Mouse (Mus musculus) MEL (cell line): ENCODE measurements around the gene Lin54. TPM values are rescaled to one million over a fixed set of nuclear protein-coding genes. Genes with fewer than 3 reads are reported as not detected.

Experiments used
- DNase-seq: peaks from one replicate; pipeline ENCODE4 v3.0.0; 2011; ENCODE audit warnings: low read depth, low spot score
- H3K27ac ChIP-seq: 2 replicates; pipeline ENCODE4 v1.5.1; 2012; ENCODE audit warnings: low read depth, mild to moderate bottlenecking, control low read depth, low read length, moderate library complexity; ENCODE audit not compliant: control insufficient read depth
- H3K27me3 ChIP-seq, 2 experiments: fragments of 150-350 bp in 1 of 2; sonication (generic) in 1 of 2; 2 replicates each; pipeline ENCODE4 v1.6.1; 2012; ENCODE audit warnings: low read length in 2 of 2, mild to moderate bottlenecking in 2 of 2, improper control_type of control experiment in 1 of 2, moderate library complexity in 1 of 2; ENCODE audit not compliant: insufficient read depth in 2 of 2, control insufficient read depth in 1 of 2
- H3K36me3 ChIP-seq, 2 experiments: 2 replicates each; pipeline ENCODE4 v1.6.1; 2012 to 2014; ENCODE audit warnings: low read length in 2 of 2, improper control_type of control experiment in 1 of 2, inconsistent platforms in 1 of 2, mild to moderate bottlenecking in 1 of 2; ENCODE audit not compliant: insufficient read depth in 2 of 2, control insufficient read depth in 1 of 2
- H3K4me1 ChIP-seq, 2 experiments: fragments of 150-350 bp in 1 of 2; sonication (generic) in 1 of 2; 2 replicates each; pipeline ENCODE4 v1.6.1; 2012; ENCODE audit warnings: low read length in 2 of 2, improper control_type of control experiment in 1 of 2, mild to moderate bottlenecking in 1 of 2; ENCODE audit not compliant: insufficient read depth in 2 of 2, control insufficient read depth in 1 of 2
- H3K4me3 ChIP-seq, 2 experiments: fragments of 150-350 bp in 1 of 2; sonication (generic) in 1 of 2; 2 replicates each; pipeline ENCODE4 v1.5.1; 2012; ENCODE audit warnings: low read depth in 2 of 2, low read length in 2 of 2, mild to moderate bottlenecking in 2 of 2, moderate library complexity in 2 of 2, control low read depth in 1 of 2, improper control_type of control experiment in 1 of 2; ENCODE audit not compliant: control insufficient read depth in 1 of 2, insufficient read depth in 1 of 2
- H3K79me2 ChIP-seq: 2 replicates; pipeline ENCODE4 v1.6.1; 2012; ENCODE audit warnings: mild to moderate bottlenecking, low read length, moderate library complexity; ENCODE audit not compliant: control insufficient read depth, poor library complexity, insufficient read depth
- H3K9ac ChIP-seq: 2 replicates; pipeline ENCODE4 v1.6.1; 2012; ENCODE audit warnings: low read depth, mild to moderate bottlenecking, control low read depth, low read length, moderate library complexity; ENCODE audit not compliant: control insufficient read depth, poor library complexity, severe bottlenecking
- H3K9me3 ChIP-seq: fragments of 150-350 bp; sonication (generic); replicated peaks from 2 replicates; pipeline ENCODE4 v1.6.1; 2012; ENCODE audit warnings: mild to moderate bottlenecking, low read length, improper control_type of control experiment, moderate library complexity; ENCODE audit not compliant: insufficient read depth
- BHLHE40 ChIP-seq: IDR thresholded peaks from 2 replicates; pipeline ENCODE4 v1.6.1; 2012; ENCODE audit warnings: low read depth, mild to moderate bottlenecking, inconsistent platforms, low read length, improper control_type of control experiment, borderline replicate concordance
- CHD1 ChIP-seq: IDR thresholded peaks from 2 replicates; pipeline ENCODE4 v1.6.1; 2012; ENCODE audit warnings: low read depth, mild to moderate bottlenecking, inconsistent platforms, low read length, improper control_type of control experiment
- CHD2 ChIP-seq: IDR thresholded peaks from 2 replicates; pipeline ENCODE4 v1.6.1; 2011; ENCODE audit warnings: low read length, improper control_type of control experiment
- E2F4 ChIP-seq: IDR thresholded peaks from 2 replicates; pipeline ENCODE4 v1.6.1; 2011; ENCODE audit warnings: low read depth, low read length, improper control_type of control experiment, borderline replicate concordance
- ELF1 ChIP-seq: IDR thresholded peaks from 2 replicates; pipeline ENCODE4 v1.6.1; 2014; ENCODE audit warnings: low read depth, mild to moderate bottlenecking, inconsistent platforms, low read length, improper control_type of control experiment, moderate library complexity
- EP300 ChIP-seq, 2 experiments: IDR thresholded peaks; 2 replicates each; pipeline ENCODE4 v1.6.1; 2011; ENCODE audit warnings: improper control_type of control experiment in 2 of 2, low read length in 2 of 2, low read depth in 1 of 2, mild to moderate bottlenecking in 1 of 2
- ETS1 ChIP-seq: IDR thresholded peaks from 2 replicates; pipeline ENCODE4 v1.6.1; 2012; ENCODE audit warnings: low read depth, mild to moderate bottlenecking, inconsistent platforms, low read length, improper control_type of control experiment, moderate library complexity
- GABPA ChIP-seq: IDR thresholded peaks from 2 replicates; pipeline ENCODE4 v1.6.1; 2012; ENCODE audit warnings: low read depth, mild to moderate bottlenecking, inconsistent platforms, low read length, improper control_type of control experiment, moderate library complexity
- GATA1 ChIP-seq: IDR thresholded peaks from 2 replicates; pipeline ENCODE4 v1.6.1; 2011; ENCODE audit warnings: low read depth, low read length, improper control_type of control experiment
- JUND ChIP-seq: IDR thresholded peaks from 2 replicates; pipeline ENCODE4 v1.6.1; 2011; ENCODE audit warnings: low read depth, mild to moderate bottlenecking, improper control_type of control experiment, low read length
- KAT2A ChIP-seq: conservative IDR thresholded peaks from 2 replicates; pipeline ENCODE4 v1.6.1; 2012; ENCODE audit warnings: low read depth, low read length, improper control_type of control experiment, inconsistent platforms
- MAFK ChIP-seq: IDR thresholded peaks from 2 replicates; pipeline ENCODE4 v1.6.1; 2011; ENCODE audit warnings: low read depth, mild to moderate bottlenecking, low read length, improper control_type of control experiment, borderline replicate concordance
- MAX ChIP-seq: IDR thresholded peaks from 2 replicates; pipeline ENCODE4 v1.6.1; 2011; ENCODE audit warnings: low read length, improper control_type of control experiment
- MAZ ChIP-seq: IDR thresholded peaks from 2 replicates; pipeline ENCODE4 v1.6.1; 2012; ENCODE audit warnings: low read depth, mild to moderate bottlenecking, inconsistent platforms, low read length, improper control_type of control experiment
- MEF2A ChIP-seq: IDR thresholded peaks from 2 replicates; pipeline ENCODE4 v1.6.1; 2014; ENCODE audit warnings: low read depth, mild to moderate bottlenecking, inconsistent platforms, low read length, improper control_type of control experiment; ENCODE audit not compliant: poor library complexity, insufficient replicate concordance, severe bottlenecking; ENCODE audit errors: extremely low read depth
- MXI1 ChIP-seq: IDR thresholded peaks from 2 replicates; pipeline ENCODE4 v1.6.1; 2011; ENCODE audit warnings: mild to moderate bottlenecking, low read depth, low read length, improper control_type of control experiment
- MYB ChIP-seq: IDR thresholded peaks from 2 replicates; pipeline ENCODE4 v1.6.1; 2011; ENCODE audit warnings: mild to moderate bottlenecking, low read depth, low read length, improper control_type of control experiment
- MYC ChIP-seq: IDR thresholded peaks from 2 replicates; pipeline ENCODE4 v1.6.1; 2011; ENCODE audit warnings: low read depth, mild to moderate bottlenecking, low read length, improper control_type of control experiment, moderate library complexity
- NELFE ChIP-seq: IDR thresholded peaks from 2 replicates; pipeline ENCODE4 v1.6.1; 2011; ENCODE audit warnings: low read depth, low read length, improper control_type of control experiment
- NRF1 ChIP-seq: IDR thresholded peaks from 2 replicates; pipeline ENCODE4 v1.6.1; 2014; ENCODE audit warnings: low read depth, mild to moderate bottlenecking, inconsistent platforms, low read length, improper control_type of control experiment, moderate library complexity; ENCODE audit not compliant: poor library complexity, insufficient read depth, severe bottlenecking
- POLR2A ChIP-seq, 2 experiments: IDR thresholded peaks; 2 replicates each; pipeline ENCODE4 v1.6.1; 2011 to 2012; ENCODE audit warnings: low read length in 2 of 2, mild to moderate bottlenecking in 2 of 2, control low read depth in 1 of 2, improper control_type of control experiment in 1 of 2, low read depth in 1 of 2, moderate library complexity in 1 of 2; ENCODE audit not compliant: control insufficient read depth in 1 of 2, insufficient read depth in 1 of 2, poor library complexity in 1 of 2
- POLR2AphosphoS2 ChIP-seq: IDR thresholded peaks from 2 replicates; pipeline ENCODE4 v1.6.1; 2011; ENCODE audit warnings: low read length, improper control_type of control experiment
- POLR2AphosphoS5 ChIP-seq: IDR thresholded peaks from 2 replicates; pipeline ENCODE4 v1.6.1; 2012; ENCODE audit warnings: low read depth, borderline replicate concordance, mild to moderate bottlenecking, inconsistent platforms, low read length, moderate library complexity, mixed read lengths
- RAD21 ChIP-seq: IDR thresholded peaks from 2 replicates; pipeline ENCODE4 v1.6.1; 2011; ENCODE audit warnings: mild to moderate bottlenecking, low read depth, low read length, improper control_type of control experiment
- RCOR1 ChIP-seq: IDR thresholded peaks from 2 replicates; pipeline ENCODE4 v1.6.1; 2012; ENCODE audit warnings: low read depth, mild to moderate bottlenecking, inconsistent platforms, low read length, improper control_type of control experiment
- SIN3A ChIP-seq: IDR thresholded peaks from 2 replicates; pipeline ENCODE4 v1.6.1; 2012; ENCODE audit warnings: low read length, improper control_type of control experiment, inconsistent platforms
- SMC3 ChIP-seq: IDR thresholded peaks from 2 replicates; pipeline ENCODE4 v1.6.1; 2011; ENCODE audit warnings: low read depth, low read length, improper control_type of control experiment
- TAL1 ChIP-seq: IDR thresholded peaks from 2 replicates; pipeline ENCODE4 v1.6.1; 2012; ENCODE audit warnings: mild to moderate bottlenecking, inconsistent platforms, low read length, moderate library complexity, mixed read lengths
- TBP ChIP-seq: IDR thresholded peaks from 2 replicates; pipeline ENCODE4 v1.8.0; 2011; ENCODE audit warnings: low read depth, low read length, improper control_type of control experiment
- TCF12 ChIP-seq: IDR thresholded peaks from 2 replicates; pipeline ENCODE4 v1.6.1; 2014; ENCODE audit warnings: low read depth, mild to moderate bottlenecking, inconsistent platforms, low read length, improper control_type of control experiment, moderate library complexity
- UBTF ChIP-seq: IDR thresholded peaks from 2 replicates; pipeline ENCODE4 v1.6.1; 2012; ENCODE audit warnings: low read depth, mild to moderate bottlenecking, inconsistent platforms, low read length, improper control_type of control experiment, moderate library complexity, borderline replicate concordance; ENCODE audit not compliant: insufficient read depth
- USF1 ChIP-seq: IDR thresholded peaks from 2 replicates; pipeline ENCODE4 v1.6.1; 2014; ENCODE audit warnings: low read depth, mild to moderate bottlenecking, inconsistent platforms, low read length, improper control_type of control experiment, moderate library complexity
- USF2 ChIP-seq, 2 experiments: IDR thresholded peaks; 2 replicates each; pipeline ENCODE4 v1.6.1; 2011 to 2012; ENCODE audit warnings: improper control_type of control experiment in 2 of 2, low read length in 2 of 2, borderline replicate concordance in 1 of 2, inconsistent platforms in 1 of 2, low read depth in 1 of 2, mild to moderate bottlenecking in 1 of 2; ENCODE audit not compliant: insufficient read depth in 1 of 2
- ZC3H11A ChIP-seq: IDR thresholded peaks from 2 replicates; pipeline ENCODE4 v1.6.1; 2012; ENCODE audit warnings: low read depth, mild to moderate bottlenecking, inconsistent platforms, low read length, improper control_type of control experiment
- ZKSCAN1 ChIP-seq: IDR thresholded peaks from 2 replicates; pipeline ENCODE4 v1.6.1; 2012; ENCODE audit warnings: low read depth, mild to moderate bottlenecking, inconsistent platforms, low read length, improper control_type of control experiment, moderate library complexity
- ZMIZ1 ChIP-seq: IDR thresholded peaks from 2 replicates; pipeline ENCODE4 v1.6.1; 2012; ENCODE audit warnings: low read depth, mild to moderate bottlenecking, inconsistent platforms, low read length, improper control_type of control experiment, moderate library complexity
- polyA plus RNA-seq, 2 experiments: library from polyadenylated mRNA; stranded (reverse) in 1 of 2; unstranded in 1 of 2; fragments of >175 nt in 1 of 2; fragments of >200 nt in 1 of 2; gene quantifications; 2 replicates each; pipeline versions ENCODE4 v1.2.1 to v1.2.4; 2012; ENCODE audit warnings: low replicate concordance in 2 of 2, low read depth in 1 of 2; ENCODE audit not compliant: insufficient read length in 2 of 2, insufficient read depth in 1 of 2, missing spikeins in 1 of 2
- total RNA-seq: library from RNA; depleted of rRNA; stranded (reverse); fragments of 300-350 nt; gene quantifications from 2 replicates; pipeline ENCODE4 v1.2.3, GENCODE M21; 2012; rRNA removed

The Lin54 gene
- 14.1 and 14.4 TPM in 2 replicates for total RNA-seq
- 10 to 100 TPM in 1 of 2 experiments, not detected in 1; 16.0 TPM for polyA plus RNA-seq

GRCm38 (mm10) chr5:100500458-100500961, at the start of gene Lin54:
Gene Lin54, minus strand, starts transcription at chr5:100500639.
- H3K27me3 ChIP-seq: no peaks in the 10 kb centered on the region
- peak within 1 kb of the TSS; percentile 68 to 99 for H3K4me3 ChIP-seq
- H3K9ac ChIP-seq: peak within 1 kb of the TSS; percentile 72
- peaks cover 0 to 21% of the 10 kb centered on the region in 2 experiments; a peak in 2 of 4 replicates for H3K36me3 ChIP-seq
- peak; percentile 95 for DNase-seq
- peak within 1 kb of the TSS; percentile 57 for H3K27ac ChIP-seq
- peaks cover 33% of the 10 kb centered on the region for H3K79me2 ChIP-seq
- H3K9me3 ChIP-seq: no peaks in the 10 kb centered on the region
- H3K4me1 ChIP-seq: peaks cover 4 to 8% of the 10 kb centered on the region in 2 experiments; a peak in 3 of 4 replicates
- peak; percentile 58 for TF ChIP-seq RCOR1
- TF ChIP-seq USF1: peak; percentile 91
- TF ChIP-seq TCF12: peak; percentile 32; the same call in 1 of the 2 replicates
- TF ChIP-seq ZMIZ1: peak; percentile 25; the same call in 1 of the 2 replicates
- no peak for TF ChIP-seq POLR2AphosphoS2
- no peak for TF ChIP-seq POLR2AphosphoS5
- TF ChIP-seq ETS1: peak; percentile 50; the same call in 1 of the 2 replicates
- TF ChIP-seq GATA1: no peak
- no peak for TF ChIP-seq RAD21
- no peak for TF ChIP-seq TBP
- TF ChIP-seq SIN3A: peak; percentile 82
- no peak; the same call in 1 of the 2 replicates for TF ChIP-seq KAT2A
- no peak for TF ChIP-seq CHD2
- peak; percentile 82 for TF ChIP-seq MAX
- TF ChIP-seq TAL1: no peak
- peak; percentile 54 for TF ChIP-seq NELFE
- no peak for TF ChIP-seq MYB
- no peak for TF ChIP-seq ELF1
- TF ChIP-seq E2F4: no peak
- TF ChIP-seq SMC3: no peak
- TF ChIP-seq MEF2A: no peak
- TF ChIP-seq JUND: no peak
- TF ChIP-seq UBTF: no peak
- TF ChIP-seq MAFK: no peak
- TF ChIP-seq EP300 (IDR thresholded peaks at IDR 0.05; ENCODE audit: low read depth in 1 of 2, low read length in 2 of 2): peak in 1 of 2 experiments; percentile 28; a peak in 1 of 4 replicates
- TF ChIP-seq NRF1: peak; percentile 69
- TF ChIP-seq POLR2A (IDR thresholded peaks at IDR 0.05; ENCODE audit: control insufficient read depth in 1 of 2, insufficient read depth in 1 of 2, low read depth in 1 of 2, low read length in 2 of 2, poor library complexity in 1 of 2): peak; percentile 19 to 61; a peak in 1 of 4 replicates
- TF ChIP-seq GABPA: no peak
- TF ChIP-seq CHD1: no peak
- peak in 1 of 2 experiments; percentile 53; a peak in 1 of 4 replicates for TF ChIP-seq USF2 (IDR thresholded peaks at IDR 0.05; ENCODE audit: borderline replicate concordance in 1 of 2, insufficient read depth in 1 of 2, low read depth in 1 of 2, low read length in 2 of 2)
- TF ChIP-seq ZC3H11A: no peak
- TF ChIP-seq BHLHE40: peak; percentile 74; the same call in 1 of the 2 replicates
- 0 out of 2 replicates have a peak, but pooled peaks have one; percentile 59 for TF ChIP-seq MAZ
- no peak for TF ChIP-seq ZKSCAN1
- peak; percentile 97 for TF ChIP-seq MXI1
- TF ChIP-seq MYC: 0 out of 2 replicates have a peak, but pooled peaks have one; percentile 65
